Mouse (Mus musculus) gastrocnemius, postnatal 4 days (tissue): ENCODE measurements around the gene Usp22. TPM values are rescaled to one million over a fixed set of nuclear protein-coding genes. Genes with fewer than 3 reads are reported as not detected.
"Not testable (repeated sequence)": the region's sequence is repeated elsewhere in the genome, so short reads cannot be mapped to it uniquely, and the experiment has no call there.

Experiments
- DNase-seq, 2 experiments: peaks; one replicate each; pipeline ENCODE4 v3.0.0; 2021 to 2022; ENCODE audit warnings: low spot score in 2 of 2, mixed read lengths in 2 of 2
- total RNA-seq, 2 experiments: library from RNA; stranded (reverse); gene quantifications; 2 replicates each; pipeline ENCODE4 v1.2.3; 2021

Usp22 gene
- total RNA-seq, 2 experiments from 2014 or later: 53.1 to 54.8 TPM

- not testable (repeated sequence) for DNase-seq
These were observed 17.3 kb upstream of the Usp22 start for GRCm38 (mm10) chr11:61192123-61192522.

- no peak for DNase-seq
These were observed 15.9 kb upstream of the Usp22 start for GRCm38 (mm10) chr11:61190776-61191175.

GRCm38 (mm10) chr11:61183820-61184219 lies 9.0 kb upstream of the Usp22 start:
- DNase-seq: no peak

DNA sequence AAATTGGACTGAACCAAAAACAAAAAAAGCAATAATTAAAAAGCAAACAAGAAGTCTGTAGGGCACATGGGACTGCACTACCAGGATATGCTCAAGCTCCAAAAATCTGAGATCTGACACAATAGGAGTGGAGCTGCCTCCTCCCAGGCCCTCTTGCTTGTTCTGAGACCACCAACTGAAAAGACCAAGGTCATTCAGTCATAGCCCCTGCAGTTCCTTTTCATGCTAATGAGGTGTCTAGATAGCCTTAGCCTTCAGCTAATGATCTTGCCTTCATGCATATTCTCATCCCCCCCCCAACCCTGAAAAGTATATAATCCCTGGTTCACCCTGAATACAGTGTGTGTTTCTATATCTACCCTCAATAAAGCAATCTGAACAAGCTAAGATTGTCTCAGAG lies 6.8 kb upstream of the Usp22 start:
- DNase-seq: no peak

- no peak for DNase-seq
These were observed 5.5 kb upstream of the Usp22 start for GRCm38 (mm10) chr11:61180361-61180760.

GRCm38 (mm10) chr11:61176321-61176720 lies 1.5 kb upstream of the Usp22 start:
- no peak for DNase-seq

- DNase-seq: no peak
These were observed 923 bp upstream of the Usp22 start for GRCm38 (mm10) chr11:61175778-61176177.

DNA sequence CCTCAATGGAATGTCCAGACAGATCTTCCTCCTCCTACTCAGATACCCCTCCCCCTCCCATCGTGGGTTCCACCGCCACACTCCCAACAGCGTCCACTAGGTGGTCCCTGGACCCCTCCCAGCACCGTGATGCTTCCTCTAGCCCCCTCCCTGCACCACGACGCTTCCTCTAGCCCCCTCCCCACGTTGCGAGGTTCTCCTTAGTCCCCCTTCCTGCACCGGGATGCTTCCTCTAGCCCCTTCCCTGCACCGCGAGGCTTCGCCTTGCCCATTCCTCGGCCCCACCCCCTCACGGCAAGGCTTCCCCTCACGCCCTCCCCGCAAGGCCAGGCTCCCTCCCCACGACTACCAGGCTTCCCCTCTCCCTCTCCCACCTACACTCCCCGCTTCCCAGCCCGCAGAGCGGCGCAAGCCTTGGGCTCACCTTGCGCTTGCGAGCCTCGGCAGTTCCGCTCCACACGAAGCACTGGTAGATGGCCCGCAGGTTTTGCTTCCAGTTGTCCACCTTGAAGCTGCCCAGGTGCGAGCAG lies 499 bp downstream of the Usp22 start:
- peak; percentile 48 to 73 for DNase-seq

DNA sequence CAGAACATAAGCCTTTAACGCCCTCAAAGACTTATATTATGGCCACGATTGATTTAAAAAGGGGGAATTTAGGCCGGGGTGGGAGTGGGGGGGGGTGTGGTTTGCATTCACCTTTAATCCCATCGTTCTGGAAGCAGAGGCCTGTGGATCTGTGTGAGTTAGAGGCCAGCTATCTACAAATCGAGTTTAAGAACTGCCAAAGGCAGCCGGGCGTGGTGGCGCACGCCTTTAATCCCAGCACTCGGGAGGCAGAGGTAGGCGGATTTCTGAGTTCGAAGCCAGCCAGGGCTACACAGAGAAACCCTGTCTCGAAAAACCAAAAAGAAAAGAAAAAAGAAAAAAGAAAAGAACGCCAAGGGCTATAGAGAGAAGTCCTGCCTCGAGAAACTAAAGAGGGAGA lies 1.4 kb downstream of the Usp22 start:
- not testable (repeated sequence) for DNase-seq

- no peak for DNase-seq
These were observed 4.7 kb downstream of the Usp22 start for GRCm38 (mm10) chr11:61170184-61170583.

GRCm38 (mm10) chr11:61164881-61165280 lies 10.0 kb downstream of the Usp22 start:
- no peak for DNase-seq

DNA sequence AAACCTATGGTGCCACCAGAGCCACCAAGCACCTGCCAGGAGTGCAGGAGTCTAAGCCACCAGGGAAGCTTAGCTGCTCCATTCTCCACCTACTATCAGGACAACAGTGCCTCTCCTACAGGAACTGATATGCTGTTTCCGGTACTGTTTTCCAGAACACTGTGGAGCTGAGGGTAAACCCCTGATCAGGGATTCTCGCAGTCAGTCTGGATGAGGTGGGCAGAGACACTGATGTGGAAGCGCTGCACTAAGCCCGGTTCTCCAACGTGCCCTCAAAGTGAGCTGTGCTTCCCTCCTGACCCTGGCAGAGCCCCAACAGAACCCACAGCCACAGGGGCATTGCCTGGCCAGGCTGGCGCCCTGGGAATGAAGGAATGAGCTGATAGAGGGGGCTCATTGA lies 10.5 kb downstream of the Usp22 start:
- DNase-seq: no peak

GRCm38 (mm10) chr11:61163341-61163740 lies 11.5 kb downstream of the Usp22 start:
- no peak for DNase-seq

- DNase-seq: no peak
These were observed 12.1 kb downstream of the Usp22 start for GRCm38 (mm10) chr11:61162776-61163175.

DNA sequence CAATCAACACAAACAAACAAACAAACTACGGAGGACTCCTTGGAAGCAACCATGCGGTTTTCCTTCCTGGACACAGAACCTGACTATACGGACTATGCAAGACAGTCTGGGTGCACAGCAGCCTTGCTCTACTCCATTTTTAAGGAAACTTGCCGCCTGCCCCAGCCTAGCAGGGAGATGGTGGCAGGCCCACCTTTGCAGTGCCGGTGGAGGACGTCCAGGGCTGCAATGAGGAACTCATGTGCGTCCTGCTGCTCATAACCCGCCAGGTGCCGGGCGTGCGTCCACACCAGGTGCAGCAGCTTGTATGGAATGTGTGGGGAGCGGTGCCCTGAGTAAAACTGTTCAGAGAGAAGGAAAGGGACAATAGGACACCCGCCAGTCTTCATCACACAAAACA lies 13.7 kb downstream of the Usp22 start:
- DNase-seq: no peak

GRCm38 (mm10) chr11:61159796-61160732 lies 14.8 kb downstream of the Usp22 start:
- DNase-seq: no peak

DNA sequence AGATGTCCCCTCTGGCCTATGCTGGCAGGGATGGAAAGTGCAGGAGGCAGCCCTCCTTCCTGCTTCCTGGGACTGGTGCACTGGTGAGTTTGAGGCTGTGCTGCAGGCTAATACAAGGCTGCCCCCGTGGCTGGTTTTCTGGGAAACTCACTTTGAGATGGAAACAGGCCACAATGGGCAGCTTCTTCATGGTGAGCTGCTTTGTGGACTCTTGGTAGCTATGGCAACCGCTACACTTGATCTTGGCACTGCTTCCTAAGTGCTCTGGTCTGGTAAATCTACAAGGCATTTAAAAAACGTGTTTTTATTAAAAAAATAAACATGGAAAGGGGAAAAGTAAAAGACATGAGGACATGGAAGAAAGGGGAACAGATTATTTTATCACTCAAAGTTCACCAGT lies 16.7 kb downstream of the Usp22 start:
- no peak for DNase-seq

GRCm38 (mm10) chr11:61155727-61156126 lies 19.1 kb downstream of the Usp22 start:
- DNase-seq: no peak

GRCm38 (mm10) chr11:61150233-61151001 lies 24.4 kb downstream of the Usp22 start:
- DNase-seq: no peak

DNA sequence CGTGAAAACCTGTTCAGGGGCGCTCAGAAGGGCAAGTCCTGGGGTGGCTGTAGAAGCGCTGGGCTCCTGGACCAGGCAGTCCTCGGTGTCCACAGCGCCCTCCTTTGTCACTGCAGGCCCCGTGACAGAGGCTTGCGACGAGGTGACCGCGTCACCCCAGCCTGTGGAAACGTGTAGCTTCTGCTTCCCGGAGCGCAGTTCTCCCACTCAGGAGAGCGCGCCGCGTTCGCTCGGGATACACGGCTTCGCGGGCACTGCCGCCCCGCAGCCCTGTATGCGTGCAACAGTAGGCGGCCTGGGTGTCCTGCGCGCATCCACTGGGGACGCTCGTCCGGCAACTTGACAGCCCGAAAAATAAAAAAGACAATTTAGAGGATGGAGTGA lies 27.6 kb downstream of the Usp22 start:
- no peak for DNase-seq

DNA sequence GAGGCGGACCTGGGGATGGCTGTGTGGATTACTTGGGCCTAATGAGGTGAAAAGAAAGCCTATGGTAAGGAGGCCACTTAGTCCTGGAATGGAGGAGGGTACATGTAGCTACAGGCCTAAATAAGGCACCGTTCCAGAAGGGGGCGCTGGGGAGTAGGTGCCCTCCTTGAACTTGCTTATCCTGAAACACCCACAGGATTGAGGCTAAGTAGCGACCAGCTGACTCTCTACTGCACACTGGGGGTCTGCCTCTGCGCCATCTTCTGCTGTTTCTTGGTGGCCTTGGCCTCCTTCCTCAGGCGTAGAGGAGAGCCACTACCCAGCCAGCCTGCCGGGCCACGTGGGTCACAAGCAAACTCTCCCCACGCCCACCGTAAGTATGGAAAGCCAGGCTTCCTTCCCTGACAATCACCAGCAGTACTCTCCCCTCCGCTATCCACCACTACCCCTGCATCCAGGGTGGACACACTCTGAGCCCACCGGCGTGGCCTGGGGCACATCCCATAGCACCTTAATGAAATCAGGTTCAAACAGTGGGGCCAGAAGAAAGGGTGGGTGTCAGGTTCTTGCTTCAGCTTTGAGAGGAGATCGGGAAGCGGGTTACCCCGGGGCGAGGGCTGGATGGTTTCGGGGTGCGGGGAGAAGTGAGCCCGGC lies 28.1 kb downstream of the Usp22 start:
- no peak for DNase-seq
